Mouse (Mus musculus): ENCODE results near the gene Ppp1r10.

DNA sequence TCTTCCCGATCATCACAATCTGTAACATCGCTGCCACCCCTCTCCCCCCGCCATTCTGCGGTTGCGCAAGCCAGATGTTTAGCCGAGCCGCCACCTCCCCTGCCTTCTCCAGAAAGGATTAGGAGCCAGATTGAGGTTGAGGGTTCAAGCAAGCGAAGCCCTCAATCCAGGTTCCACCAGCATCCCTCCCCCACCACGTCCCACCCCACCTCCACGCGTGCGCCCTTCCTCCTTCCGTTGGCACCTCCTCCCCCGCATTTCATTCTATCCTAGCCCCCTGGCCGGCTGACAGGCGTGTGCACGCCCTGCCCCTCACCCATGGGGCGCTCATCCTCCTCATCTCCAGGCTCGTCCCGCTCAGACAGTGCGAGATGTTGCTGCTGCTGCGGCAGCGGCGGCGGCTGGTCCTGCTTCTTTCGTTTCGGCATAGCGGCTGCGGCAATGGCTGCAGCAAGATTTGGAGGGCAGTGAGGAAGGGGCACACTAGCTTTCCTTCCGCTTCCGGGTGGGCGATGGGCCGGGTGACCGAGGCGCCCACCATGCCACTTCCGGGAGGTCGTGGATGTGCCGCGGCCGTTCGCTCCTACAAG, 62.7 kb downstream of the Ppp1r10 start:
- TF ChIP-seq CTCF (IDR thresholded peaks at IDR 0.05; ENCODE audit: low read depth) (0 out of 2 replicates have a peak, but pooled peaks have one; percentile 7), EP300 (IDR thresholded peaks at IDR 0.05; ENCODE audit: low read depth) (no peak)
